Mouse (Mus musculus): ENCODE measurements around the gene Prss22. TPM values are rescaled to one million over a fixed set of nuclear protein-coding genes. Genes with fewer than 3 reads are reported as not detected.

Prss22 gene
- total RNA-seq, 1 experiment from 2014 or later, result not detected

Small RNA genes within 50 kb of the gene (microRNA-seq; reads per million reads assigned to microRNA genes)
- gene Gm27700, result 0 reads per million in 2 experiments

Other genes with a start within 250 kb of the Prss22 start
- gene Flywch1, start 226.5 kb downstream of the Prss22 start, total RNA-seq (2021), result 47.9 and 56.3 TPM in 2 replicates
- gene Flywch2, start 212.0 kb downstream of the Prss22 start, total RNA-seq (2021), result 4.9 and 7.6 TPM in 2 replicates
- gene Srrm2, start 207.6 kb downstream of the Prss22 start, total RNA-seq (2021), result 825 and 1,016 TPM in 2 replicates
- 350 and 361 TPM in 2 replicates for gene Elob, start 169.0 kb downstream of the Prss22 start, total RNA-seq (2021)
- not detected in 2 replicates for gene Prss33, start 162.0 kb downstream of the Prss22 start, total RNA-seq (2021)
- gene Prss32, start 154.2 kb downstream of the Prss22 start, total RNA-seq (2021), result not detected in 2 replicates
- 1.0 and 1.2 TPM in 2 replicates for gene Prss41, start 153.9 kb downstream of the Prss22 start, total RNA-seq (2021)
- gene Prss21, start 130.0 kb downstream of the Prss22 start, total RNA-seq (2021), result not detected in 2 replicates
- gene Dcpp1, start 117.2 kb downstream of the Prss22 start, total RNA-seq (2021), result not detected in 2 replicates
- gene Dcpp2, start 117.2 kb downstream of the Prss22 start, total RNA-seq (2021), result not detected in 2 replicates
- not detected in 2 replicates for gene Dcpp3, start 80.6 kb downstream of the Prss22 start, total RNA-seq (2021)
- not detected in 2 replicates for gene Sbp, start 56.4 kb downstream of the Prss22 start, total RNA-seq (2021)
- gene Sbpl, start 42.8 kb downstream of the Prss22 start, total RNA-seq (2021), result not detected in 2 replicates
- 0.36 TPM in 1 of 2 replicates, not detected in the other for gene Prss30, start 17.5 kb downstream of the Prss22 start, total RNA-seq (2021)
- gene Prss27, start 40.0 kb upstream of the Prss22 start, total RNA-seq (2021), result 0.43 TPM in 1 of 2 replicates, not detected in the other
- 15.4 and 17.2 TPM in 2 replicates for gene Kctd5, start 75.4 kb upstream of the Prss22 start, total RNA-seq (2021)
- gene Pdpk1, start 152.8 kb upstream of the Prss22 start, total RNA-seq (2021), result 52.0 and 57.2 TPM in 2 replicates
- gene Amdhd2, start 165.7 kb upstream of the Prss22 start, total RNA-seq (2021), result 38.1 and 45.6 TPM in 2 replicates
- gene Atp6v0c, start 171.6 kb upstream of the Prss22 start, total RNA-seq (2021), result 412 and 427 TPM in 2 replicates
- 13.8 and 22.4 TPM in 2 replicates for gene Tbc1d24, start 207.5 kb upstream of the Prss22 start, total RNA-seq (2021)
- gene Ntn3, start 211.4 kb upstream of the Prss22 start, total RNA-seq (2021), result 2.0 and 2.5 TPM in 2 replicates
- gene Tedc2, start 222.8 kb upstream of the Prss22 start, total RNA-seq (2021), result 8.9 and 10.1 TPM in 2 replicates